Mouse (Mus musculus) ZHBTc4 (cell line): ENCODE results near the gene Gm14401.
"Not testable (repeated sequence)": the region's sequence is repeated elsewhere in the genome, so short reads cannot be mapped to it uniquely, and the experiment has no call there.

Source experiments
- DNase-seq: peaks from one replicate; pipeline ENCODE4 v3.0.0-alpha.2; 2011; ENCODE audit warnings: low read depth, low spot score

Gene Gm14401

DNA sequence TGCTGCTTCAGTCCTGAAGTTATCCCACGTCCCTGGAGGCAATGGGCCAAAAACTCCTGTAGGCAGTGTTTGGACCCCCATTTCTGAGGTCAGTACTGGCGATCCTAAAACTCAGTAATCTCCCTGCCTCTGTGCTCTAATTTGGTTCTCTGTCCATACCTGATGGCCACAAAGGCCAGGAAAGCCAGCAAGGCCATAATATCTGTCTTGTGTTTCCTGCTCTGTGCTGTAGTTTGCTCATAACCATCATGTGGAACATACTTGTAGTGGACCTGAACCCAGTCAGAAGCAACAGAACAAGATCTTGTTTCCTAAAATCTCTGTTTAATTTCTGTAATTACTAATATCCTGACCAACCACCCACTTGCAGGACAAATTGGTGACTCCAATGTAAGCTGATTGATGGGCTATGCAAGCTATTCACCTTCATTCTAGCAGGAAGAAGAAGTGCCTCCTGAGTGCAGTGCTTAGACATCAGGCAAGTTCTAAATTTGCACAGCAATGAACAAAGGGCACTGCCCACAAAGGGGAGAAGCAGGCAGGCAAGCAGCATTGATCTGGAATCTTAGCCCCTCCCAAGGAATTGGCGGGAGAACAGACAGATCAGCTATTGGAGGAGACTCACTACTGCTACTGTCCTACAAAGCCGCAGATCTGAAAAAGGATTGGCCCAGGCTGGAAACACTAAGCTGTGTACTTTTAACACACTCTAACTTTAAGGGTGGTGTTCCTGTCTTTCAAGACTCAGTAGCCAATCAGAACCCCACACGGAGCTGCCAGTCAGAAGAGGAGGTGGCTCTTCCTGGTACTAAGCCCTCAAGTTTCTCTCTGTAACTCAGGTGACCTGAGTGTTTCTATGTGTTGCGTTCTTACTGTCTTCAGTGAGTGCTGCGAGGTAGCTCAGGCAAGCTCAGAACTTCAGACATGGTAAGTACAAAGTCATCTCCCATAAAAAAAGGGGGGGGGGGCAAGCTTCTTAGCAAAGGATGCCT lies at the start of gene Gm14401:
Gene Gm14401 (plus strand): TSS at position 889 of the 992 bp plus-strand sequence.
- DNase-seq: peak; percentile 97

DNA sequence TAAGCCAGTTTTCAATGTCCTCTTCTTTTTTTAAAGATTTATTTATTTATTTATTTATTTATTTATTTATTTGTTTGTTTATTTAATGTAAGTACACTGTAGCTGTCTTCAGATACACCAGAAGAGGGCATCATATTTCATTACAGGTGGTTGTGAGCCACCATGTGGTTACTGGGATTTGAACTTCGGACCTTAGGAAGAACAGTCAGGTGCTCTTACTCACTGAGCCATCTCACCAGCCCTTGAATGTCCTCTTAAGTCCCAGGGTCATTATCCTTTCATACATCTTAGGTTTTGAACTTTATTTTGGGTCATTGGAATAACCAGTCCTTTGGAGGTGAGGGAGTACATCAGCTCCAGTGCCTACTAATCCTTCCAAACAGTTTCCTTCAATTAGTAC lies 1.3 kb upstream of the Gm14401 start:
- DNase-seq: not testable (repeated sequence)

DNA sequence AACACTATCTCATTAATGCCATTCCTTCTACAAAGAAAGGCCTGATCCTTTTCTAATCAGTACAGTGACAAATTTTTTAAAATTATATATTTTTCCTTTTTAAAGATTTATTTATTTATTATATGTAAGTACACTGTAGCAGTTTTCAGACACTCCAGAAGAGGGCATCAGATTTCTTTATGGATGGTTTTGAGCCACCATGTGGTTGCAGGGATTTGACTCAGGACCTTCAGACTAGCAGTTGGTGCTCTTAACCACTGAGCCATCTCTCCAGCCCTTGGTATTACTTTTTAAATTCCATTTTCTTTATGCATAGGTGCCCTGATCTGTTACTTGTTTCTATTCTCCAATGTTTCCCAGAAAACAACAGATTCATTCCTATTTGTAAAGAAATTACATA lies 895 bp downstream of the Gm14401 start:
- peak; percentile 47 for DNase-seq

GRCm38 (mm10) chr2:177079866-177080265 lies 5.7 kb downstream of the Gm14401 start:
- peak; percentile 95 for DNase-seq

DNA sequence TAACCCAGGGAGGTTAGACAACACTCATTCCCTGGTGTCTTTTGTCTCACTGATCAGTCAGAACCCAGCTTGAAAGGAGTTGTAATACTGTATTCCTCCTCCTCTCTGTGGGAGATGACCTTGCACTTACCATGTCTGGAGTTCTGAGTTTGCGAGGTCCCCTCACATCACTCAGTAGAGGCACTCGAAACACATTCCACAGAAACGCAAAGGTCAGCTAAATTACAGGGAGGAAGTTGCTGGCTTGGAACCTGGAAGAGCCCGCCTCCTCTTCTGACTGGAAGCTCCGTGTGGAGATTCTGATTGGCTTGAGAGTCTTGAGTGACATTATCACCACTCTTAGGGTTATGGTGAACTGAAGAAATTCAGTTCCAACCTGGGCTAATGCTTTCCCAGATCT lies 35.0 kb downstream of the Gm14401 start:
- DNase-seq: peak; percentile 36

DNA sequence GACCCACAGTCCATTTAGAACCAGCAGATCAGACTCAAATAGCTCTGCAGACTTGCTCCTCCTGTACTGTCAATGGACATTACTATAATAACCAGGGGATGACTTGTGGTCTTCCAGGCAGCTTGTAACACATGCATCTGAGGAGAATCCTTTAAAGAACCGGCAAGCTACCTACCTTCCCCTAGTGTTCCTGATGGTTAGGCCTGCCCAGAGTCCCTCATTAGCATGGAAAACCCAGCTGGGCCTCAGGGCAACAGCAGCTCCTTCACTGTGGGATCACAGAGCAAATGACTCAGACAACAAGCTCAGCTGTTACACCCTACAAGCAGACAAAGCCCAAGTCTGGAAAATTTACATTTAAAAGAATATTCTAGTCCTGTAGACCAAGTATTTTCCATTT lies 55.0 kb downstream of the Gm14401 start:
- peak; percentile 86 for DNase-seq
